Mouse (Mus musculus): ENCODE data around the gene Hephl1.
"Not testable (repeated sequence)": the region's sequence is repeated elsewhere in the genome, so short reads cannot be mapped to it uniquely, and the experiment has no call there.

The Hephl1 gene

DNA sequence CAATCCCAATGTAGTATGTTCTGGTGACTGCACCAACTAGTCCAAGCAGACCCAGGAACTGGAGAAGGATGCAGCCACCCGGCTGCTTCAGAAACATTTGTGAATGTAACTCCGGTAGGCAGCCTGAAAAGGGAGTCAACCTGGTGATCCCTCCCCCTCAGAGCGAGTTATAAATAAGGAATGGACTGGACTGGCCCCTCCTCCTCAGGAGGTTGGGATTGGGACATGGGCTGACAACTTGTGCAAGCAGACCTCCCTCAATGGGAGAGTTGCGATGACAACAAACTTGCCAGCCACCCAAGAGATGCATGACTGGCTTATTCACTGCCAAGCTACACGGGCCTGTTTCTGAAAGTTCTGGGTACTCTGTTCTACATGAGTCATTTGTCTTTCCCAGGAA, at the start of gene Hephl1:
TSS of gene Hephl1 (minus strand) at position 101 of the 400 bp plus-strand sequence.
- DNase-seq (ENCODE audit: extremely low spot score), result no peak

DNA sequence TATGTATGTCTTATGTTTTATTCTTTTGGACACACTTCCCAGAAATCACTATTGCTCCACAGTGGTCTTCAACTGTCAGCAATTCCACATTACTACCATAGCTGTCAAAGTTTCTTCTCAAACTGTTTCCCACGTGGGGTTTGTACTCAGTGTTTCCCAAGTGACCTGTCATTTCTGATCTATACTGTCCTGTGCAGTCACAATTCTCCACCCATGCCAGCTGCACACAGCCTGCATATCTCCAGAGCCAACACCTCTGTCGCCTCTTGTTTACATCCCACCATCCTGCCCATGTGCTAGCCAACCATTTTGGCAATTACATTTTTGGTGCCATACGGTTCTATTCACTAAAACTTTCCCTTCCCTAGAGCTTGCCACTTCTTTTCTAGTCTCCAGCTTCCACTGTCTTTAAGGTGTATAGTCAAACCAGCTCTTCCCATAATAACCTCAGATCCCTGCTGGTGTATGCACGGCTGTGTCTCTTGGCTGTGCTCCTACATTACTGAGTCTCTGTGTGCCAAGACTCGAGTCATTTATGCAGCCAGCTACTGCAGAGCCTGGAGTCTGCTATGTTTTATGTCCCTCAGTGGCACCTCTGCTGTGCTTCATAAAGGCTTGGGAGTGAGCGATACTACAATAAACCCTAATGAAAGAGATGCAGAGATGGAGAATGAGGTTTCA, 37.5 kb upstream of the Hephl1 start:
- no peak for DNase-seq (ENCODE audit: extremely low spot score)

DNA sequence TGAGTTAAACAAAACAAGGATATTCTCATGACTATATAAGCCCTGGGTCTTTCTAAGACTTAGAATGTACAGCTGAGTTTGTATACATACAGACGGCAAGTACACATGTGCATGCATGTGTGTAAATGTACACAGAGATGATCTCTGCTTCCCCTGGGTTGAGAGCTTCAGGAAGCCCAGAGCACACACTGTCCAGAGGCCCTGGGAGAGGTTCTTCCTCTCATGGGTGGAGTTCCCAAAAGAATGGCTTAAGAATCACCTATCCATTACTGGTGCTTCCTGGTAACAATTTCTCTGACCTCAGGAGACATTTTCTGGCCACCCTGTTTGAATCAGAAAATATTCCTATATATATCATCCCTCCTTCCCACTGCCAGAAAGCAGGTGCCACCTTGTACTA, 28.6 kb upstream of the Hephl1 start:
- DNase-seq (ENCODE audit: extremely low spot score), result no peak

- DNase-seq (ENCODE audit: extremely low spot score), result no peak
These were observed 14.0 kb upstream of the Hephl1 start for GRCm38 (mm10) chr9:15125897-15126296.

DNA sequence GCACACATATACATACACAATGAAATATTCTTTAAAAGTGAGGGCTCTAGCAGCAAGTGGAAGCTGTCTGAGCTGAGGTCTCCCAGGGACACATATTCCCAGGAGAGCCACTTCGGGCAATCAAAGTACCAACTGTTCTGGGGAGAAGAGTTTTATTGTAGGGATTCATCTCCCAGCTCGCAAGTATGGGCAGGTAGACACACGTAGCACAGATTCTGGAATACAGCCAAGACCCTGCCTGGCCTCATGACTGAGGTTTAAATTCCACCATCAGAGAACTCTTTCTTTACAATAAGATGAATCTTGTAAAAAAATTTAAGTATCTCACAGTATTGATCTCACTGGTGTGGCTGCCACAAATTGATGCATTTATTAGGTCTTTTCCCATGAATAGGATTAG, 10.5 kb upstream of the Hephl1 start:
- DNase-seq (ENCODE audit: extremely low spot score), result no peak

- DNase-seq (ENCODE audit: extremely low spot score), result no peak
These were observed 9.0 kb upstream of the Hephl1 start for GRCm38 (mm10) chr9:15120841-15121358.

DNA sequence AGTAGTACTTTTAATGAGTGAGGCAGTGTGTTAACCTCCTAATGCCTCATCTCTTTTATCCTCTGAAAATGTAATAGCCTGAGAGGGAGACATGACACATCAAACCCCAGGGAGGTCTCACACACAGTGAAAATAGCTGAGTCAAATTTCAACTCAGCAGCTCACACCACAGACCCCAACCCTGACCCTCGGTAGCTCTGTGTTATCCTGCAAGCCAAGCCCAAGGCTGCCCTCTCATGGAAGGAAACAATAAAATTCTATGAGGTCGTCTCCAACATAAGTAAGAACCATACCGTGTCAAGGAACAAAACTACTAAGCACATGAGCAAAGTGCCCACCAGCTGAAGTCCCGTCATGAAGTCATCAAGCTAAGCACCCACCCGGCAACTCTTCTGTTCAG, 8.3 kb upstream of the Hephl1 start:
- DNase-seq (ENCODE audit: extremely low spot score), result no peak

DNA sequence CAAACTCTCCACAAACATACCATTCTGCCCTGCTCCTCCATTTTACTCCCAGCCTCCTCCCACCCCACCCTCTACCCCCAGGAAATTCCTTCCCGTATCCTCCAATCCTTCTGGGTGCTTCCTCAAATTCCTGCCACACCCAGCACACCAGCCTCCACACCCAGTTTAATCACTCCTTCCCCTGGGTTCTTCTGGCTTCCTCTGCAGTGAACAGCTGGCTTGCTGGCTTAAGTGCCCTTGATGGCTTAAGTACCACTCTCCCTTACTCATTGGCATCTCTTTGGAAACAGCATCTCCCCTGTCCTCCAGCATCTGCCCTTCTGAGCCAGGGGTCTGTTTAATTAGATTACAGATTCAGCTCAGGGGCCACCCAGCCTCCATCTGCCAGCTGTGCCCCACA, 7.6 kb upstream of the Hephl1 start:
- no peak for DNase-seq (ENCODE audit: extremely low spot score)

DNA sequence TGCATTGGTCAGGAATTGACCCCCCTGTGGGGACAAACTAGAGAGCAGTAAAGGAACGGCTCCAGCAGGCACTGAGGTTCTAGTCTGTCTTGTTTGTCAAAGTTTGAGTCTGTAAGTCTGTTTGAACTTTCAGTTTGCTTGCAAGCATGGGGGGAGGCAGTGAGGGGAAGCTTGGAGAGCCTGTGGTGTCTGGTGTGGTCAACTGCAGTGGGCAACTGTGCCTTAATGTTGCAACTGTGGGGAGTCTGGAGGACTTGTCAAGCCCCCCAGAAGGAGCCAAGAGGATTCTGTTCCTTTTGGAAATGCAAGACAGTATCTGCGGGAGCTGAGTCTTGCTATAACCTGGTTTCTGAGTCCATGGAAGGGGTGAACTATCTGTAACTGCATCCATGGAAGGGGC, 4.3 kb upstream of the Hephl1 start:
- no peak for DNase-seq (ENCODE audit: extremely low spot score)

GRCm38 (mm10) chr9:15114102-15114501, 2.2 kb upstream of the Hephl1 start:
- DNase-seq (ENCODE audit: extremely low spot score), result no peak

GRCm38 (mm10) chr9:15108101-15108500, 3.8 kb downstream of the Hephl1 start:
- DNase-seq (ENCODE audit: extremely low spot score), result no peak

- no peak for DNase-seq (ENCODE audit: extremely low spot score)
These were observed 6.8 kb downstream of the Hephl1 start for GRCm38 (mm10) chr9:15105136-15105535.

GRCm38 (mm10) chr9:15103579-15104300, 8.2 kb downstream of the Hephl1 start:
- DNase-seq (ENCODE audit: extremely low spot score), result no peak

- DNase-seq (ENCODE audit: extremely low spot score), result no peak
These were observed 10.3 kb downstream of the Hephl1 start for GRCm38 (mm10) chr9:15101531-15102161.

DNA sequence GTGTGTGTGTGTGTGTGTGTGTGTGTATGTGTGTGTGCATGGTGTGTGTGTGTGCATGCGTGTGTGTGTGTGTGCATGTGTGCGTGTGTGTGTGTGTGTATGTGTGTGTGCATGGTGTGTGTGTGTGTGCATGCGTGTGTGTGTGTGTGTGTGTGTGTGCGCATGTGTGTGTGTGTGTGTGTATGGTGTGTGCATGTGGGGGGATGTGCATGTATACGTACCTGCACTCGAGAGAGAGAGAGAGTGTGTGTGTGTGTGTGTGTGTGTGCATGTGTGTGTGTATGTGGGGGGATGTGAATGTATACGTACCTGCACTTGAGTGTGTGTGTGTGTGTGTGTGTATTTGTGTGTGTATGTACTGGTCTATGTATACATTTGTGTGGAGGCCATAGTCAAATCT, 13.5 kb downstream of the Hephl1 start:
- DNase-seq (ENCODE audit: extremely low spot score), result not testable (repeated sequence)

DNA sequence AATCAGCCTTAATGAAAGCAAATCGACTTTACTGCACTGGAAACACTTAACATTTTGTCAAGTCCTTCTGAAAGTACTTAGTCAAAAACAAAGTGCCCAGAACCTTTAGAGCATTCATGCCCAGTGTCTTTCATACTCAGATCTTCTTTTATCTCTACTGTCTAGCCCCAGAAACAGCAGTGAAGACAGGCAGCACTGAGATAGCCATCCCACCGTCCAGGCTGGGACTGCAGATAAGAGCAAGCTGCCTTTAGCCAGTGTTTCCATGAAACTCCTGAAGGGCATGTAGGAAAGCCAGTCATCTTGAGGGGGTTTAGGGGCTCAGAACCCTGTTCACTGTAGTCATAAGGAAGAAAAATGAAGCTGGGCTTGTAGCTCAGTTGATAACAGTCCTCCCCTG, 14.7 kb downstream of the Hephl1 start:
- no peak for DNase-seq (ENCODE audit: extremely low spot score)

DNA sequence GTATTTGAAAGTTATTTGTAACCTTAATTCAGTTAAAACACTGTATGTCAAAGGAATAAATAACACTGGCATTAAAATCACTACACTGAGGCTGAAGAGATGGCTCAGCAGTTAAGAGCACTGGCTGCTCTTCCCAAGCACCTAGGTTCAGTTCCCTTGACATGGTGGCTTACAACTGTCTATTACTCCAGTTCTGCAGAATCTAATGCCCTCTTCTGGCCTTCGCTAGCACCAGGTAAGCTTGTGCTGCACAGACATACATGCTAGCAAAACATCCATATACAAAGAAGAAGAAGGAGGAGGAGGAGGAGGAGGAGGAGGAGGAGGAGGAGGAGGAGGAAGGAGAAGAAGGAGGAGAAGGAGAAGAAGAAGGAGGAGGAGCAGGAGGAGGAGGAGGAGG, 15.7 kb downstream of the Hephl1 start:
- DNase-seq (ENCODE audit: extremely low spot score), result no peak

DNA sequence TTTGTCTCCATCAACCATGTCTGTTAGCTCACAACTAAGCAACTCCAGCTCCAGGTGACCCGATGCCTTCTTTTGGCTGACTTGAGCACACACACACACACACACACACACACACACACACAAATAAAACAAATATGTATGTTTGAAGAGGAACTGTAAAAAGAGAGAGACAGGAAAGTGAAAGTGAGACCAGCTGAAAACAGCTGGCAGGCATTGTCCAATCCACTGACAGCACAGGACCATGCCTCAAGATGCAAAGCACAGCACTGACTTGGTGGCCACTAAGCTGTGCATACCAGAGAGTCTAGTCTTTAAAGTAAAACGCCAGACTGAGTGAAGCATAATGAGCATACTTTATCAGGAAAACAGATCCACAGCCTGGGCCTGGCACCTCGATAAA, 16.7 kb downstream of the Hephl1 start:
- no peak for DNase-seq (ENCODE audit: extremely low spot score)

GRCm38 (mm10) chr9:15068686-15069295, 43.1 kb downstream of the Hephl1 start:
- no peak for DNase-seq (ENCODE audit: extremely low spot score)

DNA sequence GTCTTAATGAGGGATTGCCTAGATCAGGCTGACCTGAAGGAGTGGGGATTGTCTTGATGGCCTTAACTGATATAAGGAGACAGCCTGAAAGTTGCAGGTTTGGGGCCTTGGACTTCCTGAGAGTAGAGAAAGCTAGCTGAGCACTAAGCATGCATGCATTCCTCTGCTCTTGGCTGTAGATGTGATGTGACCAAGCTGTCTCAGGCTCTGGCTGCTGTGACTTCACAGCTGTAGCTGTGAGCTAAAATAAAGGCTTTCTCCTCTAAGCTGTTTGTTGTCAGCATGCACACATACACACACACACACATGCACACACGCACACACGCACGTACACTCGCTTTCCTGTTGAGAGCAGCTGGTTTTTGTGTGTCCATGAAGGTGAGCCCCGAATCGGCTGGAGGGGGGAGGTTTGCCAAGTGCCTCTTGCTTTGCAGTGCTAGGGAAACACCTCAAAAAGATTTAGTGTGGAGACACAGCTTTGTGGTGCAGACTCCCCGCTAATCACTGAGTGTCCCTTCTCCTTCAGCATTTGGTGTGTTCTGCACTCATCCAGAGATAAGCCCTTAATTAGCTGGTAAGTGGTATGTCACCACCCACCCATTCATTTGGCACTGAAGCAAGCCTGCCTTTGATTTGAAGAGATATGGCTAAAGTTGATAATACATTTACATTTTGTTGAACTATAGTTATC, 43.8 kb downstream of the Hephl1 start:
- no peak for DNase-seq (ENCODE audit: extremely low spot score)

DNA sequence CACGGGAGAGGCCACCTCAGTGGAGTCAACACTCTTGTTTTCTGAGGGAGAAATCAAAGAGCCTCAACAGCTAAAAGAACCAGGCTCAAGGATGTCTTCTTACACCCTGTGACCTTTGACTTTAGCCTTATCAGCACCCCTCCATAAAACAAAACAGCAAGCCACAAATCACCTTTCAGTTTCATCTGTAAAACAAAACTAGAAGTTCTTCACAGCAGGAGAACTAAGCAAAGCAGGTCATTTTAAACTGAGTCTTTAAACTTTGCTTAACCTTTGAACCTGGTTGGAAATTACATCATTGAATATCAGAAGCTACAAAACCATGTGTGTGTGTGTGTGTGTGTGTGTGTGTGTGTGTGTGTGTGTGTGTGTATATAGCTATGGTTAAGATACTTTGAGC, 47.7 kb downstream of the Hephl1 start:
- no peak for DNase-seq (ENCODE audit: extremely low spot score)

- DNase-seq (ENCODE audit: extremely low spot score), result no peak
These were observed 51.1 kb downstream of the Hephl1 start for GRCm38 (mm10) chr9:15060847-15061246.
